Mouse (Mus musculus): ENCODE measurements around the gene Ablim1.

The Ablim1 gene

DNA sequence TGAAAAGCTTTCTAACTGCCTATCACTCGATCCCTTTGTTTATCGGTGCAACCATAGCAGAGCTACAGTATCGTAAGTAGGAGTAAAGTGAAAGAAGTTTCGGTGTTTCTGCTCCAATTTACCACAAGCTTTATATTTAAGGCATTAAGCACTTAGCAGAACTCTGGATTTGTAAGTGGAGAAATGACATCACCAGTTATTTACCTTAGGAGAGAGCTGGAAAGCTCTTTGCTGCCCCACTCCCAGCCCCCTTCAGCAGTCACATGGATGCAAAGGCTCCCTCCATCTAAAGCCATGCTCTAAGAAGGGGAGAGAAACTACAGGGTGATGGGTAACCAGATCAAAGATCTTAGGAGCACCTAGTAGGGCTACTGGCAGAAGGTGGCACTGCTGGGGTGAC, 241.3 kb downstream of the Ablim1 start:
- DNase-seq (ENCODE audit: low spot score in 2 of 2): no peak

GRCm38 (mm10) chr19:57072756-57073155, 242.0 kb downstream of the Ablim1 start:
- DNase-seq (ENCODE audit: low spot score in 2 of 2): no peak

- no peak for DNase-seq (ENCODE audit: low spot score in 2 of 2)
Measured at GRCm38 (mm10) chr19:57067108-57067613, 247.6 kb downstream of the Ablim1 start.

GRCm38 (mm10) chr19:57066313-57066712, 248.4 kb downstream of the Ablim1 start:
- DNase-seq (ENCODE audit: low spot score in 2 of 2): peak; percentile 55 to 72

DNA sequence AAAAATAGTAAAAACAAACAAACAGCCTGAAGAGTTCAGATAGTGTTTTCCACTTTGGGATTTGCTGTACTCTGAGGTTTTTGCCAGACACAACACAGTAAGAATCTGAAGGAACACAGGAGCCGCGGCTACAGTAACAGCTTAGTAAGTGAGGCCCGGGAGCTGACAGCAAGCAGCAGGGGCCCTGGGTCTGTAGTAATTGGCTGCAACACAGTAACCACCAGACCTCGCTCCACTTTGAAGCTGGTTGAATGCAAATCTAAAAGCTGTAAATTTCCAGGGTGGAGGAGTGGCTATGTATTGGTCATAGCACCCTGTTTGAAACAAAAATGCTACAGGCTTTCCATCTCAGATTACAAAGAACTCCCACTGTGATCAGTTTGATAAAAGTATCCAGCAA, 252.0 kb downstream of the Ablim1 start:
- no peak for DNase-seq (ENCODE audit: low spot score in 2 of 2)

- no peak for DNase-seq (ENCODE audit: low spot score in 2 of 2)
Measured at GRCm38 (mm10) chr19:57059018-57059580, 255.6 kb downstream of the Ablim1 start.

DNA sequence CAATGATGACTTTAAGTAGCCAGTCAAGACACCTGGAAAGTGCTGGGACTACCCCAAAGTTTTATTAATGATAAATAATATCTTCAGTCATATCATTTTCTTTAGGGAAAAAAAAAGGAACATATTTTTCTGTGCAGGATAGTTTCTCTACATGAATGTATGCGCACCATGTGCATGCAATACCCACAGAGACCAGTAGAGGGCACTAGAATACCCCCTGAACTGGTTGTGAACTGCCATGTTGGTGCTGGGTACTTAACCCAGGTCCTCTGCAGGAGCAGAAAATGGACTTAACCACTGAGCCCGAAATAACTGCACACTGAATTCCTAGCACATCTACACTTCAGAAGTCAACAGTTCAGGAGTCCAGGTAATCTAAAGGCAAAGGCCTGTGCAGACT, 257.2 kb downstream of the Ablim1 start:
- no peak for DNase-seq (ENCODE audit: low spot score in 2 of 2)

DNA sequence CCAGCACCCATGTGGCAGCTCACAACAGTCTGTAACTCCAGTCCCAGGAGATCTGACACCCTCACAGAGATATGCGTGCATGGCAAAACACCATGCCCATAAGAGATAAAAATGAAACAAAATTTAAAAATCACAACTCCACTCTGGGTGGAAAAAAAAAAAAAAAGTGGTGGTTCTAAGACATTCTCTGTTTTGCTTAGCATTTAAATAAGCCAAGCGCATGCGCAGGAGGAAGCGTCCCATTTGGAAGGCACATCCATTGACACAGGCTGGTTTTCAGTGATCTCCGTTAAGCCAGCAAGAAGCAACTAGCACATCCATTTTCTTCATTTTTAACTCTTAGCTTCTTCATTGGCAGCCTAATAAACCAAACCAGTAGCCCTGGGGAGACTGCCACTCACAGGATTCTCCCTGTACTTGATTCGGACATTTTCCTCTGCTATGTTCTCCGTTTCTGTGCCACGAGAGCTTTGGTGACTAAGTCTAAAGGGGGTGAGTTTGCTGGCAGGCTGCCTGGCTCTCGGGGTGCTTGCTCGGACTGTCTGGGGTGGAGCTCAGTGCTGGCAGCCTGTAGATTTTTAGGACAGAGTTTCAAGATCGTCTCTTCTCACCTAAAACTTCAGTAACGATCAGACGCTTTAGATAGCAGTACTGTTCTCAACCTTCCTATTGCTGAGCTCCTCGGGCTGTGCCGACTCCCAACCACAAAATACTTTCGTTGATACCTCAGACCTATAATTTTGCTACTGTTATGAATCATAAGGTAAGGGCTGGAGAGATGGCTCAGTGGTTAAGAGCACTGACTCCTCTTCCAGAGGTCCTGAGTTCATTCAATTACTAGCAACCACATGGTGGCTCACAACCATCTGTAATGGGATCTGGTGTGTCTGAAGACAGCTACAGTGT, 259.3 kb downstream of the Ablim1 start:
- no peak for DNase-seq (ENCODE audit: low spot score in 2 of 2)

DNA sequence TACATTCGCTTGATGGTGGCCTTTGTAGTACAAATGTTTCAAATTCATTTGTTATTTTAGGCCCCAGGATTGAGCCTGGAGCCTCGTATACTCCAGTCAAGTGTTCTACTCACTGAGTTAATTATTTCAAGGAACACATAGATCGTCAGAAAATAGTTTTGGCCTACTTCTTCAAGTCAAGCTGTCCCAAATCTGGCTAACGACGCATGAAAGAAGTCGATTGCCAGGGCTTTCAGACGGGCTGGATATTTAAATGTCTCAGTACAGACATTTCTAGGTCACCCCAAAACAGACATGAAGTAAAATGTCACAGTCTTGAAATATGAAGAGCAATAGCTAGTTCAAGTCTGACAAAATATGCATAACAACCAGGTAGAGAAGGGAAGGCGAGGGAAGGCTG, 261.8 kb downstream of the Ablim1 start:
- DNase-seq (ENCODE audit: low spot score in 2 of 2): no peak

DNA sequence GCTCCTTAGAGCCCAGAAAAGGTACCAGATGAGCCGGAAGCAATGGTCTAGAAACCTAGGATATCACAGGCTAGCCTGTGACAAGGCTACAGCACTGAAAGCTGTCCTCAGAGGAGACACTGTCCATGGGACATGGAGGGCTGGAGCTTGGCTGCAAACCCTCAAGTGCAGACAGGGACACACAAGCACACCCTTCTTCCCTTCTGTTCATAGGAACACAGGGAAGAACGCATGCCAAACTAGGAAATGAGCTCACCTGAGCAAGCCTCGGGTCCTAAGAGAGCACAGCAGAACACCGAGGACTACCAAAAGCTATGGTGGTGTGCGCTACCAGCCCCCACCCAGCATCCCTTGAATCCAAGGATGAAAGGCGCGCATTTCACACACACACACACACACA, 262.7 kb downstream of the Ablim1 start:
- DNase-seq (ENCODE audit: low spot score in 2 of 2): no peak

GRCm38 (mm10) chr19:57049592-57050090, 265.1 kb downstream of the Ablim1 start:
- no peak for DNase-seq (ENCODE audit: low spot score in 2 of 2)

DNA sequence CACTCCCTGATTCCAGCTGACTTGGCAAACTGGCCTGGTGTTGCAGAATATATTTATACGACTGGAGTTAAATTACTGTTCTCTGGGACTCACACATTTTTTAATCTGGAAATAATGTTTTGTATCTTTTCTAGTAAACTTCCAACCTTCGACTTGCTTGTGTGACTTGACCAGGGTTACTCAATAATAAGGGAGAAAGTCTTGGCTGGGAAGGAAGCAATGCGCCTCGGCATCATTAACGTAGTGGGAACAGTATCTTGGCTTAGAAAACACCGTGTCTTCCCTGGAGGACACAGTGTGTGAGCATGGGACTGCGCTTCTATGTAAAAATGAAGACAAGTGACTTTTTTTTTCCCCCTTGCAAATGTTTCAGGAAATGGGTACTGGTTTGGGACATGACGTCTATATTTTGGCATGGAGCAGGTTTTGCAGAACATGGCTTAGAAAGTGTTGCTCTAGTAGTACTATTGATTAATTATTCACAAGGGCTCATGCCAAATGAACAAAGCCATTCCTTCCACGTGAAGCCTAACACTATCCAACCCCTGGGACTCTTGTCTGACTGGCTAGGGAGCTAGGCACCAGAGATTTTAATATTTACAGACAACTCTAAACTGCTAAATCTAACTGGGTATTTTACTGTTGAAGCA, 266.9 kb downstream of the Ablim1 start:
- peak in 1 of 2 experiments; percentile 27 for DNase-seq (ENCODE audit: low spot score in 2 of 2)

- no peak for DNase-seq (ENCODE audit: low spot score in 2 of 2)
Measured at GRCm38 (mm10) chr19:57039258-57039657, 275.5 kb downstream of the Ablim1 start.

- DNase-seq (ENCODE audit: low spot score in 2 of 2): no peak
Measured at GRCm38 (mm10) chr19:57036860-57037259, 277.9 kb downstream of the Ablim1 start.

GRCm38 (mm10) chr19:57031582-57031981, 283.1 kb downstream of the Ablim1 start:
- peak; percentile 40 to 61 for DNase-seq (ENCODE audit: low spot score in 2 of 2)

GRCm38 (mm10) chr19:57029461-57029860, 285.3 kb downstream of the Ablim1 start:
- DNase-seq (ENCODE audit: low spot score in 2 of 2): no peak

DNA sequence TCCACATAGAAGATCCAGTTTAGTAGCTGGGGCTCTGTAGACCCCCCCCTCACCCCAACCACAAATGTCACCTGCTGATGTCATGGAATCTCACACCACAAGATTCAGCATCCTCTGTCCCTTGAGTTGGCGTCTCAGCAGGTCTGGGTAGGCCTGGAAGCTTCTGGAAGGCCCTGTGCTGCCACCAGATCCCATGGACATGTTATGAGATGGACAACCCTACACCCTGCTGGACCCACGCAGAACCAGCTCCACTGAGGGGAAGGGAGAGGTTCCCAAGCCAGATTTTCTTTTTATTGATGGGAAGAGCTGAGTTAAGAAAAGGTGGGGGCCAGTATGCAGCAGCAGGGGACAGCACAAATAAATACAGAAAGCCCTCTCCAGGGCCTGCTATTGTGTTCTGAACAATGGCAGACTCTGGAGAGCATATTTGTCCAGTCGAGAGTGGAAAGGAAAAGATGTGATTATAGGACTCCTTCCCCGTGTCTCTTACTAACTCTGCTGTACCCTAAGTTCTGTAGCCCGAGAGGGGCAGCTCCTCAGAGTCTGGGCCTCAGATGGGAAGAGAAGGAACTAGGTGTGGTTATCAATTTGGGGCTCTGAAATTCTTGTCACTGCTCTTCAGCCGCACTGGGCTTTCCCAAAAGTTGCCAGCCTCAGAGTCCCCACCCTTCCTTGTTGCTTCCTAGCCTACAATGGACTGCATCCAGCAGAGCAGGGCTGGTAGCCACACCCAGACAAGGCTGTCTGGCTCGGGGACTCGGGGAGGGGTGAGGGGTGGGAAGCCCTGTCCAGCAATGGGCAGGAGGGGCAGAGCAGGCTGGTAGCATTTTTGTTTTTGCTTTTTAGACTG, 286.2 kb downstream of the Ablim1 start:
- peak; percentile 48 to 74 for DNase-seq (ENCODE audit: low spot score in 2 of 2)

DNA sequence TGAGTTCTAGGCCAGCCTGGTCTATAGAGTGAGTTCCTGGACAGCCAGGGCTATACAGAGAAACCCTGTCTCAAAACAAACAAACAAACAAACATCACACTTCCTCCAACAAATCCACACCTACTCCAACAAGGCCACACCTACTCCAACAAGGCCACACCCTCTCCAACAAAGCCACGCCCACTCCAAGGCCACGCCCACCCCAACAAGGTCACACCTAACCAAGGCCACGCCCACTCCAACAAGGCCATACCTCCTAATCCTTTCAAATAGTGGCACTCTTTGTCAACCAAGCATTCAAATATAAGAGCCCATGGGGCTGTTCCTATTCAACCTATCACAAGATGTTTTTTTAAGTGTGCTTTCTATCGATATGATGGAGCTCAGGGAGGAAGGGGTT, 288.2 kb downstream of the Ablim1 start:
- no peak for DNase-seq (ENCODE audit: low spot score in 2 of 2)

GRCm38 (mm10) chr19:57017785-57018179, 296.9 kb downstream of the Ablim1 start:
- DNase-seq (ENCODE audit: low spot score in 2 of 2): no peak

- peak in 1 of 2 experiments; percentile 56 for DNase-seq (ENCODE audit: low spot score in 2 of 2)
Measured at GRCm38 (mm10) chr19:57016995-57017784, 297.5 kb downstream of the Ablim1 start.

DNA sequence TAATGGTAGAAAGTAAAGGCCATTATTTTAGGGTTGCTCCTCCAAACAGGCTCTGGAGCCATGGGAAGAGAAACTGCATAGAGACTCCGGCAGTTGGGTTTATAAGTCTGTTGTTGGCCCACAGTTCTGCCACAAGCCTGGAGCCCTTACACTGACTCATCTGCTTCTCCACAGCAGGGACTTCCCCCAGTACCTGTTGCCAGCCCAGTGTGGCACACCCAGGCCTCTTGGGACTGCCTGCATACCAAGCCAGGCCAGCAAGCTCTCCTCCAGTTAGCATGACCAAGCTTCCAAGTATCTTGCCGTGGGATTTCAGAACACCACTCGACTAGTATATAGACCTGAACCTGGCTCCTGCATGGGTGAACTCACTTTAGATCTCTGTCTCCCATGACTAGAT, 299.9 kb downstream of the Ablim1 start:
- DNase-seq (ENCODE audit: low spot score in 2 of 2): no peak

Data from heart, adult 9 months (tissue).